Mouse (Mus musculus) lung, embryonic 15.5 days (tissue): Measurements from ENCODE around the gene Tmem184c. TPM values are rescaled to one million over a fixed set of nuclear protein-coding genes. Genes with fewer than 3 reads are reported as not detected.

ENCODE experiments used
- ATAC-seq: fragments of 200-750 bp; cut with Nextera tagmentation; 2 replicates; pipeline ENCODE4 v1.8.0; 2017; ENCODE audit warnings: moderate number of reproducible peaks, borderline replicate concordance; ENCODE audit not compliant: low FRiP score, low TSS enrichment; ENCODE audit errors: extremely low read depth
- H3K27ac ChIP-seq: fragments of 300-500 bp; sonication (generic); 2 replicates; pipeline ENCODE4 v1.5.1; 2015; ENCODE audit warnings: moderate library complexity, mild to moderate bottlenecking, inconsistent platforms
- H3K27me3 ChIP-seq: fragments of 300-500 bp; sonication (generic); 2 replicates; pipeline ENCODE4 v1.6.1; 2015; ENCODE audit warnings: inconsistent platforms
- H3K36me3 ChIP-seq: fragments of 300-500 bp; sonication (generic); 2 replicates; pipeline ENCODE4 v1.6.1; 2015; ENCODE audit warnings: inconsistent platforms
- H3K4me1 ChIP-seq: fragments of 300-500 bp; sonication (generic); 2 replicates; pipeline ENCODE4 v1.6.1; 2015; ENCODE audit warnings: inconsistent platforms
- H3K4me2 ChIP-seq: fragments of 300-500 bp; sonication (generic); 2 replicates; pipeline ENCODE4 v1.6.1; 2015; ENCODE audit warnings: inconsistent platforms, mild to moderate bottlenecking, moderate library complexity
- H3K4me3 ChIP-seq: fragments of 300-500 bp; sonication (generic); 2 replicates; pipeline ENCODE4 v1.5.1; 2015; ENCODE audit warnings: mild to moderate bottlenecking, inconsistent platforms
- H3K9ac ChIP-seq: fragments of 300-500 bp; sonication (generic); 2 replicates; pipeline ENCODE4 v1.6.1; 2015; ENCODE audit warnings: inconsistent platforms
- H3K9me3 ChIP-seq: fragments of 300-500 bp; sonication (generic); 2 replicates; pipeline ENCODE4 v1.6.1; 2016; ENCODE audit warnings: inconsistent platforms
- WGBS: fragments of 180-500 bp; shearing (Covaris S2); methylation state at CpG from one replicate; pipeline ENCODE4 v1.1.7; 2015; 5-methylcytosine and 5-hydroxymethylcytosine counted together
- polyA plus RNA-seq: library from polyadenylated mRNA; unstranded; fragments of >200 nt; fragmentation: Nextera tagmentation; extraction: Ambion mirVana; gene quantifications from 2 replicates; pipeline ENCODE4 v1.2.1, GENCODE M21; 2015

Gene Tmem184c
- 31.3 and 32.3 TPM in 2 replicates for polyA plus RNA-seq

DNA sequence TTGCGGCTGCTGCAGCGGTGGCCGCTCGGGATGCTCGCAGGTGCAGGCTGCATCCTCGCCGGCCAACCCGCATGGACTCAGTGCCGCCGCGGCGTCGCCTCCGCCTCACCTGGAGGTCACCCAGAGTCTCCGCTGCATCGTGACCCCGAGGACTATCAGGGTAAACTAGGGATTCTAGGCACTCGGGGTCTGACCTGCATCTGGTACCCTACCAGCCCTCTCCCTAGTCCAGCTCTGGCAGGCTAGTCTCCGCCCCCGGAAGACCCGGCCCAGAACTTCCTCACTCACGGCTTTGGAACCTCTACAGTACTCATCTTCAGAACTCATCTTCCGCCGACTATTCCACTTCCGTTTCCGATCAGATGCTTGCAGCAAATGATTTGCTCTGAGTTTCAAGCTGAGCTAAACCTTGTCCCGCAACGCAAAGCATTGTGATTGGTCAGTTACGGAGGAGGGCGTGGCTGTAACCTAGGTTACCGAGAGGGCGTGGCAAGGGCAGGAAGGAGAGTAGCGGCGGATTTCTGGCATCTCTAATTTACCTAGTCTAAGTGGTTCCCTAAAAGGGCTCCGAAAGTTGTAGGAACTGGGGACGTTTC, at the start of gene Tmem184c:
TSS of gene Tmem184c (minus strand) at position 325 of the 596 bp plus-strand sequence.
- under 1% methylated on average over 36 of the region's 36 CpGs for WGBS

DNA sequence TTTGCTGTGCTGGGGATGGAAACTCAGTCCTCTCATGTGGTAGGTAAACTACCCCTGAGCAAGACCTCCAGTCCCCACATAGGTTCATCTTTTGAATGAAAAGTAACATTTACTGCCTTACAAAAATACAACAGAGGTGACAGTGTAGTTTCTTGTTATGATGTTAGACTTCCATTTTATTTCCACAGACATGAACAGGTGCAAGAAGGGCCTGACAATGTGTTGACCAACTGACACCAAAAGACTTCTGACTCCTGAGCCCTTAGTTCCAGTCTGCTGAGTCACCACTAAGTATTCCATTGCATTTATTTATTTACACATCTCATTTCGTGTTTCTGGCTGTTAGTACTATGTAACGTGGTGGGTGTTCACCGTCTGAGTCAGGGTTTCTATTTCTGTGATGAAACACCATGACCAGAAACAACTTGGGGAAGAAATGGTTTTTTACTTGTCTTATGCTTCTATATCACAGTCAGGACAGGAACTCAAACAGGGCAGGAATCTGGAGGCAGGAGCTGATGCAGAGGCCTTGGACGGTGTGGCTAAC, 49.1 kb upstream of the Tmem184c start:
- Histone ChIP-seq H3K4me3 (no peak overlapping the region), H3K4me2 (no peak overlapping the region), H3K27ac (no peak overlapping the region), H3K4me1 (no peaks in the 10 kb centered on the region), H3K36me3 (peaks cover 21% of the 10 kb centered on the region), H3K9me3 (no peaks in the 10 kb centered on the region), H3K27me3 (no peaks in the 10 kb centered on the region), H3K9ac (no peak overlapping the region)
- 51% methylated on average over 4 of the region's 4 CpGs for WGBS
- no peak for ATAC-seq

More for the DNA sequence above, at the start of gene Tmem184c:
- no peaks in the 10 kb centered on the region for H3K27me3 ChIP-seq
- 0 out of 2 replicates have a peak, but pooled peaks cover 1% of the 10 kb centered on the region for H3K36me3 ChIP-seq
- peak within 1 kb of the TSS; percentile 80 for H3K4me2 ChIP-seq
- H3K27ac ChIP-seq, result 0 out of 2 replicates have a peak within 1 kb of the TSS, but pooled peaks have one; percentile 18
- peak within 1 kb of the TSS; percentile 58 for H3K9ac ChIP-seq
- peak; percentile 98 for ATAC-seq
- H3K4me1 ChIP-seq, result peaks cover 8% of the 10 kb centered on the region; the same call in 1 of the 2 replicates
- peak within 1 kb of the TSS; percentile 83 for H3K4me3 ChIP-seq
- H3K9me3 ChIP-seq, result no peaks in the 10 kb centered on the region

GRCm38 (mm10) chr8:77658356-77658755, 47.9 kb upstream of the Tmem184c start:
- Histone ChIP-seq H3K36me3 (peaks cover 10% of the 10 kb centered on the region; the same call in 1 of the 2 replicates), H3K27ac (no peak overlapping the region), H3K4me2 (no peak overlapping the region), H3K9ac (no peak overlapping the region), H3K27me3 (no peaks in the 10 kb centered on the region), H3K9me3 (no peaks in the 10 kb centered on the region), H3K4me1 (no peaks in the 10 kb centered on the region), H3K4me3 (no peak overlapping the region)
- ATAC-seq, result no peak
- 46% methylated on average over 3 of the region's 3 CpGs for WGBS

DNA sequence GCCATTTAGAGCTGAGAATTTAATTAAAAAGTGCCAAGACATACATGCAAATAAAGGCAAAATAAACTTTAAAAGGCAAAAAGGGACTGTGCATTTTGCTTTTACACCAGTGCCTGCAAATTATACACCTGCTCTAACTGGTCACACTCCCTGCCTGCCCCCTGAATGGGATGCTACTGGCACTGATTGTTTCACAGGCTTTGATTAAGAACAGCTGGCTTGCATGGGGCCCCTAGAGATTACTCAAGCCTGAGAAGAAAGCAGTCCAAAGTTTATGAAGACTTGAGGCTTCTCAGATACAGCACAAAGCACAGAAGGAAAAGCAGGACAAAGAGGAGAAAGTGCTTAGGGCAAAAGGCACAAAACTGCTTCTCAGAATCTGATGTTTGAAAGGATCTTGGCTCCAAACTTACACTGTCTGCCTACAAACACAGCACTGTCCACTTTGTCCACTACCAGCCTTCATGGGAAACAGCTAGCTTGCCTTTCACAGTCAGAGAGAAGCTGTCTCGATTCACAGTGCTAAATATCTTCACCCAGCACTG, 40.2 kb upstream of the Tmem184c start:
- WGBS, result 36% methylated on average over 1 of the region's 1 CpGs
- Histone ChIP-seq H3K4me1 (no peaks in the 10 kb centered on the region), H3K27me3 (no peaks in the 10 kb centered on the region), H3K9me3 (no peaks in the 10 kb centered on the region), H3K36me3 (no peaks in the 10 kb centered on the region), H3K27ac (0 out of 2 replicates have a peak overlapping the region, but pooled peaks have one; percentile 3), H3K9ac (no peak overlapping the region), H3K4me2 (no peak overlapping the region), H3K4me3 (no peak overlapping the region)
- no peak for ATAC-seq

GRCm38 (mm10) chr8:77640093-77640839, 29.8 kb upstream of the Tmem184c start:
- Histone ChIP-seq H3K4me2 (no peak overlapping the region), H3K4me3 (no peak overlapping the region), H3K9me3 (no peaks in the 10 kb centered on the region), H3K9ac (no peak overlapping the region), H3K4me1 (0 out of 2 replicates have a peak, but pooled peaks cover 5% of the 10 kb centered on the region), H3K27ac (peak overlapping the region; percentile 63), H3K36me3 (no peaks in the 10 kb centered on the region), H3K27me3 (no peaks in the 10 kb centered on the region)
- peak; percentile 52; the same call in 1 of the 2 replicates for ATAC-seq
- 34% methylated on average over 5 of the region's 5 CpGs for WGBS

- H3K27ac ChIP-seq, result no peak overlapping the region
- WGBS, result 84% methylated on average over 3 of the region's 3 CpGs
- no peak overlapping the region for H3K9ac ChIP-seq
- H3K4me1 ChIP-seq, result peaks cover 13% of the 10 kb centered on the region
- no peaks in the 10 kb centered on the region for H3K36me3 ChIP-seq
- H3K4me3 ChIP-seq, result no peak overlapping the region
- no peaks in the 10 kb centered on the region for H3K9me3 ChIP-seq
- no peak for ATAC-seq
- no peaks in the 10 kb centered on the region for H3K27me3 ChIP-seq
- no peak overlapping the region for H3K4me2 ChIP-seq
Observed at GRCm38 (mm10) chr8:77637593-77637992, 27.1 kb upstream of the Tmem184c start.

DNA sequence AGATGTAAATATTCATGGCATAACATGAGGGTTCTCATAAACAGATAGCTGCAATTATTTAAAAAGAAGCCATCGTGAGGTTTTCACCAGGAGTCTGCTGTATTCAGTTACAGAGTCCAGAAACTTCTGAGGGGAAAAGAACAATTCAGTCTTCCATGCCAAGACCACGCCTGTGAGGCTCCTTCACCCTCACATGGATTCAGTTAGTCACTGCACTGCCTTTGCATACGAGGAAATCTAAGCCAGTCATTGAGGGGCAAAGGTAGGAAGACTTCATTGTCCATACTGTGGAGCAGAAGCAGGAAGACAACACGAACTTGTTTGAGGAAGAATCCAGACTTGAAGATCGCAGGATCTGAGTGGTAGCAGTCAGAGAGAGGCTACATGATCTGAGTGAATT, 23.5 kb upstream of the Tmem184c start:
- no peak overlapping the region for H3K9ac ChIP-seq
- 63% methylated on average over 5 of the region's 5 CpGs for WGBS
- peaks cover 14% of the 10 kb centered on the region for H3K4me1 ChIP-seq
- H3K36me3 ChIP-seq, result no peaks in the 10 kb centered on the region
- H3K27ac ChIP-seq, result 0 out of 2 replicates have a peak overlapping the region, but pooled peaks have one; percentile 7
- no peaks in the 10 kb centered on the region for H3K9me3 ChIP-seq
- no peaks in the 10 kb centered on the region for H3K27me3 ChIP-seq
- ATAC-seq, result no peak
- H3K4me3 ChIP-seq, result no peak overlapping the region
- no peak overlapping the region for H3K4me2 ChIP-seq

GRCm38 (mm10) chr8:77633211-77633610, 22.7 kb upstream of the Tmem184c start:
- Histone ChIP-seq H3K27ac (peak overlapping the region; percentile 33; the same call in 1 of the 2 replicates), H3K4me1 (peaks cover 14% of the 10 kb centered on the region), H3K27me3 (no peaks in the 10 kb centered on the region), H3K9me3 (no peaks in the 10 kb centered on the region), H3K4me3 (no peak overlapping the region), H3K36me3 (no peaks in the 10 kb centered on the region), H3K4me2 (no peak overlapping the region), H3K9ac (no peak overlapping the region)
- WGBS, result 48% methylated on average over 2 of the region's 2 CpGs
- no peak for ATAC-seq

DNA sequence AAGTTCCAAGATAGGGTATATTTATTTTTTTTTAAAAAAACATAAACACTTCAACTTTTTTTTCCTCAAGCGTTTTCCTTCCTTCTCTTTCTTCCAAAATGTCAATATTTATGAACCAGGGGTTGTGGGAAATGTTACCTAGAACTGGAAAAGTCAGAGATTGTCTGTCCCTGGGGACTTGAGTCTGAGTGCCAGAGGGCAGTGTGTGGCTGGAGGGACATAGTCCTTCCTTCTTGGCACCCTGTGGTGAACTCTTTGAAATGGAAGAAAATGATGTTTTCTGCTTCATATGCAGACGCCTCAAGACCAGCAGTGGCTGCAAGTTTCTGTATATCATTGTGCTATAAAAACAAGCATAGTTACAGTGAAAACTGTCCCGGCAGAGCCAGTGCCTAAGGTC, 20.2 kb upstream of the Tmem184c start:
- Histone ChIP-seq H3K4me2 (no peak overlapping the region), H3K27ac (peak overlapping the region; percentile 67), H3K9ac (no peak overlapping the region), H3K9me3 (no peaks in the 10 kb centered on the region), H3K36me3 (no peaks in the 10 kb centered on the region), H3K4me3 (no peak overlapping the region), H3K27me3 (no peaks in the 10 kb centered on the region), H3K4me1 (peaks cover 14% of the 10 kb centered on the region)
- WGBS, result 24% methylated on average over 3 of the region's 3 CpGs
- no peak for ATAC-seq

- no peak overlapping the region for H3K9ac ChIP-seq
- WGBS, result 18% methylated on average over 15 of the region's 15 CpGs
- H3K36me3 ChIP-seq, result no peaks in the 10 kb centered on the region
- H3K4me1 ChIP-seq, result peaks cover 14% of the 10 kb centered on the region
- H3K9me3 ChIP-seq, result no peaks in the 10 kb centered on the region
- peak overlapping the region; percentile 54 for H3K27ac ChIP-seq
- ATAC-seq, result peak; percentile 53; the same call in 1 of the 2 replicates
- no peak overlapping the region for H3K4me3 ChIP-seq
- no peaks in the 10 kb centered on the region for H3K27me3 ChIP-seq
- no peak overlapping the region for H3K4me2 ChIP-seq
Observed at GRCm38 (mm10) chr8:77629858-77630537, 19.5 kb upstream of the Tmem184c start.

DNA sequence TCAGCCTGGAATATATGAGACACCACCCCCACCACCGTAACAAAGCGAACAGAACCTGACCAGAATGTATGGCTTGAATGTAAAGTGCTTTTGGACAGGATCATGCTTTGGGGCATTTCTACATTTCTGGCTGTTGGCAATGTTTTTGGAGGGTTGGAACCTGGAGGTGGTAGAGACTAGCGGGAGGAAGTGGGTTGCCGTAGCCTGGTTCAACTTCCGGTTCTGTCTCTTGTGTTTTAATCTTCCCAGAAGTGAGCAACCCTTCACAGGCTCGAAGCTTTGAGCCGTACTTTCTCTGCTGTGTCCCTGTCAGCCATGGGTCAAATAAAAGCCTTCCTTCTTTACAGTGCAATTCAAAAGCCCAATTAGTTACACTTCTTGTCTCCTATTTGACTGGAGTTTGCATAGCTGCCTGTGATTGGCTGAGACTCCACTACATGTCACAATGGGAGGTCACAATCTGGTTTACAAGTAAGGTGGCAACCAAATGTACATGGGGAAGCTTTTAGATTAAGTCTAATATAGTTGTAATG, 13.2 kb upstream of the Tmem184c start:
- WGBS, result 83% methylated on average over 7 of the region's 7 CpGs

More for the DNA sequence above, 13.2 kb upstream of the Tmem184c start:
- H3K27me3 ChIP-seq, result no peaks in the 10 kb centered on the region
- no peaks in the 10 kb centered on the region for H3K36me3 ChIP-seq
- no peak for ATAC-seq
- H3K9ac ChIP-seq, result no peak overlapping the region
- H3K4me1 ChIP-seq, result no peaks in the 10 kb centered on the region
- no peaks in the 10 kb centered on the region for H3K9me3 ChIP-seq
- H3K4me2 ChIP-seq, result no peak overlapping the region
- no peak overlapping the region for H3K4me3 ChIP-seq
- H3K27ac ChIP-seq, result no peak overlapping the region
